Mouse (Mus musculus): Measurements from ENCODE around the gene Gja5.

Gja5 gene

GRCm38 (mm10) chr3:97117511-97117910, 213.0 kb downstream of the Gja5 start:
- DNase-seq: no peak

DNA sequence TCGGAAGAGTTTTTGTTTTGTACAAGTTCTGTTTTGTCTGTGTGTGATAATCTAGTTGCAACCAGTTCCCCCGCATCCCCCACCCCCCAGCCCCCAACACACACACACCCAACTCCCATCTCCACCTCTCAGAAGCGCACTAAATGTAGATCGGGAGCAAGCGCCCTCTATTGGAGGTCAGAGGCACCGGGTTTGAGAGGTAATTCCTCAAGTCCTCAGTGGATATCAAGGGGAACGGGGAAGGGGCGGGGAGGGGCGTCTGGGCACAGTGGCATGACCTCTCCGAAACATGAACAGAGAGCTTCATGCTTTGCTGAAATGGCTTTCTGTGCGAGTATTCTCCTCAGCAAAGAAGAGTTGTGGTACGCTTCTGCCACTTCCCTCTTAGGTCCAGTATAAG, 213.8 kb downstream of the Gja5 start:
- no peak for DNase-seq

DNA sequence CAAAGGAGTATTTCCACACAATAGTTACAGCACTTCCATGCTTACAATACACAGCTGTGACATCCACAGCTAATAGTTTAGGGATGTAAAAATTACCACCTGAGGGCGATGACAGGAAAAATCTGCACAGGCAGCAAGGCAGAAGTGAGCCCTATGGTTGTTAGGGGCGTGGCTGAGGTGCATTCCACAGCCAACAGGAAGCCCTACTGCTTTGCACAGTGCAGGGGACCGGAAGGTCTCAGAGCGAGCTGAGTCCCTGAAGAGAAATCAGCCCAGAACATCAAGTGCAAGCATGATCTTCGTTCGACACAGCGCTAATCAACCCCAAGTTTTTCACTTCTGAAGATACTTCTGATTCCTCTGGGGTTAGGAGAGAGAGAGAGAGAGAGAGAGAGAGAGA, 219.7 kb downstream of the Gja5 start:
- DNase-seq: no peak
